Mouse (Mus musculus) forebrain, embryonic 10.5 days (tissue): ENCODE results near the gene Mcm10. TPM values are rescaled to one million over a fixed set of nuclear protein-coding genes. Genes with fewer than 3 reads are reported as not detected.
A peak's percentile ranks its signal among the peaks of the same experiment; 100 is the strongest.

ENCODE experiments used
- DNase-seq: peaks from one replicate; pipeline ENCODE4 v3.0.0-alpha.2; 2017; ENCODE audit warnings: low spot score; ENCODE audit errors: extremely low spot score
- H3K27ac ChIP-seq: fragments of 300-500 bp; sonication (generic); 2 replicates; pipeline ENCODE4 v1.5.1; 2016; ENCODE audit warnings: mild to moderate bottlenecking
- H3K27me3 ChIP-seq: fragments of 300-500 bp; sonication (generic); 2 replicates; pipeline ENCODE4 v1.6.1; 2016; ENCODE audit warnings: mild to moderate bottlenecking; ENCODE audit not compliant: poor library complexity, severe bottlenecking
- H3K36me3 ChIP-seq: fragments of 300-500 bp; sonication (generic); replicated peaks from 2 replicates; pipeline ENCODE4 v1.6.1; 2016; ENCODE audit warnings: mild to moderate bottlenecking, moderate library complexity
- H3K4me1 ChIP-seq: fragments of 300-500 bp; sonication (generic); 2 replicates; pipeline ENCODE4 v1.6.1; 2016
- H3K4me3 ChIP-seq: fragments of 300-500 bp; sonication (generic); 2 replicates; pipeline ENCODE4 v1.5.1; 2016; ENCODE audit warnings: mild to moderate bottlenecking, moderate library complexity
- H3K9me3 ChIP-seq: fragments of 300-500 bp; sonication (generic); 2 replicates; pipeline ENCODE4 v1.6.1; 2016; ENCODE audit warnings: mild to moderate bottlenecking, moderate library complexity
- WGBS: fragments of 180-500 bp; shearing (Covaris S2); methylation state at CpG from one replicate; pipeline ENCODE4 v1.1.7; 2016; 5-methylcytosine and 5-hydroxymethylcytosine counted together
- polyA plus RNA-seq: library from polyadenylated mRNA; unstranded; fragments of >200 nt; fragmentation: Nextera tagmentation; extraction: Ambion mirVana; gene quantifications from 2 replicates; pipeline ENCODE4 v1.2.1, GENCODE M21; 2016

Mcm10 gene
- polyA plus RNA-seq = 82.7 and 87.4 TPM in 2 replicates

DNA sequence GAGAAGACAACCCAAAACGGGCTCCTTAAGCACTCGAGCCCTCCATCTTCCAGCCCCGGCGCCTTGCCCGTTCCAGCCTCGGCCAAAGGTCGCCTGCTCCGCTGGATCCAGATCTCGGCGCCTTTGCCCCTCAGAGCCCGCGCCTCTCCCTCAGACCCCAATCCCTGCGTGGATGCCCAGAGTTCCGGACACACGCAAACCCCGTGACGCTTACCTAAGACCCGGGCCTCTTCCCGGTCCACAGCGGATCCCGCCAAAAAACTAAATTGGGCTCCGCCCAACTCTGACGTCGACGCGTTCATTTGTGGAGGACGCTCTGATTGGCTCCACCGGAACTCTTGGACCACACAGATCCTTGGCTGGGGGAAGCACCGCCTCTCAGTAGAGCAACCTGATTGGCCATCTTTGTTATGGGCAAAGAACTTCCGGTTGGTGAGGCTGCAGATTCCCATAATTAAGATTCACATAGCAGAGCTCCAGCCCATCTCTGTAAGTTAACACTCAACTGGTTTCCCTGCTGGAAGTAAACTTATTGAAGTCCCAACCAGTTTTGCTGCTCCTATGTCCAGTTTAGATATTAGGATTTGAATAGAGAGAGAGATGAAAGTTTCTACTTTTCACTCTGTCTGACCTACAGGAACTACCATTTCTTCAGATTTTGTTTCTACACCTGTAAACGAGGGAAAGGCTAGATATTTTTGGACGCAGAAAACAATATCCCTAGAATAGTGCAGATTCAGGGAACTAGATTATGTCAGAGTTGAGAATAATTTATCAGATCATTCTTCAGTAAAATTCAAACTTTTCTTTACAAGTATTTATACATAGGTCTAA lies at the start of gene Mcm10:
TSS of gene Mcm10 (minus strand) at position 301 of the 834 bp plus-strand sequence.
- Histone ChIP-seq H3K9me3 (peaks cover 2% of the 10 kb centered on the region; the same call in 1 of the 2 replicates), H3K27me3 (no peaks in the 10 kb centered on the region), H3K4me3 (peak within 1 kb of the TSS; percentile 84), H3K4me1 (peaks cover 15% of the 10 kb centered on the region), H3K27ac (peak within 1 kb of the TSS; percentile 91), H3K36me3 (peaks cover 30% of the 10 kb centered on the region)
- peak; percentile 94 for DNase-seq
- WGBS = 5% methylated on average over 32 of the region's 32 CpGs

GRCm38 (mm10) chr2:5061133-5061708 lies 48.6 kb upstream of the Mcm10 start:
- WGBS = 89% methylated on average over 8 of the region's 8 CpGs
- Histone ChIP-seq H3K27me3 (peaks cover 50% of the 10 kb centered on the region), H3K27ac (no peak overlapping the region), H3K9me3 (no peaks in the 10 kb centered on the region), H3K4me1 (peaks cover 18% of the 10 kb centered on the region), H3K4me3 (no peak overlapping the region), H3K36me3 (no peaks in the 10 kb centered on the region)
- DNase-seq = no peak

- DNase-seq = no peak
- 76% methylated on average over 4 of the region's 4 CpGs for WGBS
- Histone ChIP-seq H3K4me3 (no peak overlapping the region), H3K4me1 (peaks cover 18% of the 10 kb centered on the region), H3K27me3 (peaks cover 50% of the 10 kb centered on the region), H3K27ac (no peak overlapping the region), H3K36me3 (no peaks in the 10 kb centered on the region), H3K9me3 (no peaks in the 10 kb centered on the region)
Measured at GRCm38 (mm10) chr2:5059997-5060396, 47.4 kb upstream of the Mcm10 start.

DNA sequence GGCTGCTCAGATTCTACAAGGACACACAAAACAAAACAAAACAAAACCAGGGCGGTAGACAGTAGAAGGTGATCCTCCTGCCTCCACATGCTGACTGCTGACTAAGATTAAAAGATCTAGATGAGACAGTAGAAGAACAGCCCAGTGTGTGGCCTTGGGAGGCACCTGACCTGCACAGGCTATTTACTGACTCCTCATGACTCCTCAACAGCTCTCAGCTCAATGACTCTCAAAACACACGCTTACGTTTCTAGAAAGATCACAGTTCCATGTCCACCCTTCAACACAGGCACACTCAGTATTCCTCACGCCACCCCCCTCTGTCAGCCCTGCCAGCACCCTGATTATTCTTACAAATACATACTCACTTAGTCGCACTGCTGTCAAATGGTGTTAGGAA lies 45.8 kb upstream of the Mcm10 start:
- Histone ChIP-seq H3K9me3 (no peaks in the 10 kb centered on the region), H3K27ac (no peak overlapping the region), H3K4me3 (no peak overlapping the region), H3K36me3 (no peaks in the 10 kb centered on the region), H3K27me3 (peaks cover 36% of the 10 kb centered on the region), H3K4me1 (peaks cover 8% of the 10 kb centered on the region)
- 84% methylated on average over 5 of the region's 5 CpGs for WGBS
- no peak for DNase-seq

DNA sequence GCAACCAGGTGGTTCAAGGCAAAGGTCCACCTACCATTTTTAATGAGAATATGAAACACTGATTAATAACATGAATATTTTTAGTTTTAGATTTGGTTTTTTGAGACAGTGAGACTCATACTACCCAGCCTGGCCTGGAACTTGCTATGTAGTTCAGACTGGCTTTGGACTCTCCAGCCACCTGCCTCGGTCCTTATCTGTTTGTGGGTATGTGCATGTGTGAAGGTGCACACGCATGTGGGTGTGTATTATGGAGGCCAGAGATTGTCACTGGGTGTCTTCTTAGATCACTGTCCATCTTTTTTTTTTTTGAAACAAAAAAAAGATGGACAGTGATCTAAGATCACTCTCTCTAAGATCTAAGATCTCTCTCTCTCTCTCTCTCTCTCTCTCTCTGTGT lies 38.0 kb upstream of the Mcm10 start:
- 91% methylated on average over 2 of the region's 2 CpGs for WGBS

GRCm38 (mm10) chr2:5047016-5047415 lies 34.4 kb upstream of the Mcm10 start:
- peaks cover 6% of the 10 kb centered on the region; the same call in 1 of the 2 replicates for H3K27me3 ChIP-seq
- no peak overlapping the region for H3K27ac ChIP-seq
- no peaks in the 10 kb centered on the region for H3K36me3 ChIP-seq
- H3K9me3 ChIP-seq = no peaks in the 10 kb centered on the region
- WGBS = 90% methylated on average over 2 of the region's 2 CpGs
- H3K4me3 ChIP-seq = no peak overlapping the region
- peaks cover 17% of the 10 kb centered on the region for H3K4me1 ChIP-seq
- no peak for DNase-seq

More for the DNA sequence above, 38.0 kb upstream of the Mcm10 start:
- Histone ChIP-seq H3K27me3 (peaks cover 6% of the 10 kb centered on the region; the same call in 1 of the 2 replicates), H3K4me1 (peaks cover 2% of the 10 kb centered on the region), H3K4me3 (no peak overlapping the region), H3K27ac (no peak overlapping the region), H3K36me3 (no peaks in the 10 kb centered on the region), H3K9me3 (no peaks in the 10 kb centered on the region)
- no peak for DNase-seq

GRCm38 (mm10) chr2:5045269-5045965 lies 32.8 kb upstream of the Mcm10 start:
- Histone ChIP-seq H3K4me3 (no peak overlapping the region), H3K9me3 (no peaks in the 10 kb centered on the region), H3K27ac (no peak overlapping the region), H3K36me3 (no peaks in the 10 kb centered on the region), H3K4me1 (peaks cover 17% of the 10 kb centered on the region), H3K27me3 (peaks cover 6% of the 10 kb centered on the region; the same call in 1 of the 2 replicates)
- WGBS = 46% methylated on average over 13 of the region's 13 CpGs
- DNase-seq = no peak

DNA sequence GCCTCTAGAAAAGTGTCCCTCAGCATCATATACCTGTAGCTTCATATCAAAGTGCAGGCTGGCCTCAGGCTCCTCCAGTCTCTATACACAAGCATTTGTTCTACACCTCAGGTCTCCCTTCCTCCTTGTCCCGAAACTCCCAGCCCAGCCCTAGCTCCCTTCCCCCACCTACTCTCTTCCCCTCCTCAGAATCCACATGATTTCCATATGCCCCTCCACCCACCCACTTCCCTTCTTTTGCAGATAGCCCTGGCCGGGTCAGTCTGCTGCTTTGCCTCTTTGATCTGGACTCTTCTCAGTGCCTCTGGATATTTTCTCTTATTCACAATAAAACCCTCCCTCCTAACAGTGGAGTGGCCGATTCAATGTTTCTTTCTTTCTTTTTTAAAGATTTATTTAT lies 31.7 kb upstream of the Mcm10 start:
- H3K27ac ChIP-seq = no peak overlapping the region
- no peaks in the 10 kb centered on the region for H3K9me3 ChIP-seq
- peaks cover 17% of the 10 kb centered on the region for H3K4me1 ChIP-seq
- no peaks in the 10 kb centered on the region for H3K36me3 ChIP-seq
- no peak overlapping the region for H3K4me3 ChIP-seq
- WGBS = 51% methylated on average over 3 of the region's 3 CpGs
- peaks cover 6% of the 10 kb centered on the region; the same call in 1 of the 2 replicates for H3K27me3 ChIP-seq
- no peak for DNase-seq

DNA sequence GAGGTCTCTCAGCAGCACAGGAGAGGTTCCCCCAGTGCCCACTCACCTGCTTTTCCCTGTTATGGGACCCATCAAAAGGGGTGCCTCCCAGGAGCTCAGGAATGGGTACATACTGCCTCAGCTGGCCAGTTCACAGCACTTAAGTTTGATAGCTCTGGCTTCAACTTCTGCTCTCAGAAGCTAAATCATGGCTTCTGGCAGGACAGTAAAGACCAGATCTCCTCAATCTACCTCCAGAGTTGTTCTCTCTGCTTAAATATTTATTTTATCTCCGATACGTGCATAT lies 30.8 kb upstream of the Mcm10 start:
- H3K4me3 ChIP-seq = no peak overlapping the region
- H3K27me3 ChIP-seq = peaks cover 6% of the 10 kb centered on the region; the same call in 1 of the 2 replicates
- no peaks in the 10 kb centered on the region for H3K36me3 ChIP-seq
- no peak overlapping the region for H3K27ac ChIP-seq
- H3K9me3 ChIP-seq = no peaks in the 10 kb centered on the region
- whole genome bisulfite sequencing = 95% methylated on average over 2 of the region's 2 CpGs
- H3K4me1 ChIP-seq = peaks cover 17% of the 10 kb centered on the region
- DNase-seq = no peak

- H3K27me3 ChIP-seq = peaks cover 6% of the 10 kb centered on the region; the same call in 1 of the 2 replicates
- no peaks in the 10 kb centered on the region for H3K36me3 ChIP-seq
- H3K4me1 ChIP-seq = peaks cover 19% of the 10 kb centered on the region
- H3K27ac ChIP-seq = no peak overlapping the region
- H3K4me3 ChIP-seq = no peak overlapping the region
- no peaks in the 10 kb centered on the region for H3K9me3 ChIP-seq
- WGBS = 86% methylated on average over 11 of the region's 11 CpGs
- no peak for DNase-seq
Measured at GRCm38 (mm10) chr2:5042616-5043475, 30.3 kb upstream of the Mcm10 start.

GRCm38 (mm10) chr2:5041854-5042253 lies 29.3 kb upstream of the Mcm10 start:
- WGBS = 94% methylated on average over 5 of the region's 5 CpGs
- Histone ChIP-seq H3K4me1 (peaks cover 27% of the 10 kb centered on the region), H3K9me3 (no peaks in the 10 kb centered on the region), H3K4me3 (no peak overlapping the region), H3K36me3 (no peaks in the 10 kb centered on the region), H3K27ac (no peak overlapping the region), H3K27me3 (peaks cover 6% of the 10 kb centered on the region; the same call in 1 of the 2 replicates)
- DNase-seq = no peak
